In the genomic region with DNA sequence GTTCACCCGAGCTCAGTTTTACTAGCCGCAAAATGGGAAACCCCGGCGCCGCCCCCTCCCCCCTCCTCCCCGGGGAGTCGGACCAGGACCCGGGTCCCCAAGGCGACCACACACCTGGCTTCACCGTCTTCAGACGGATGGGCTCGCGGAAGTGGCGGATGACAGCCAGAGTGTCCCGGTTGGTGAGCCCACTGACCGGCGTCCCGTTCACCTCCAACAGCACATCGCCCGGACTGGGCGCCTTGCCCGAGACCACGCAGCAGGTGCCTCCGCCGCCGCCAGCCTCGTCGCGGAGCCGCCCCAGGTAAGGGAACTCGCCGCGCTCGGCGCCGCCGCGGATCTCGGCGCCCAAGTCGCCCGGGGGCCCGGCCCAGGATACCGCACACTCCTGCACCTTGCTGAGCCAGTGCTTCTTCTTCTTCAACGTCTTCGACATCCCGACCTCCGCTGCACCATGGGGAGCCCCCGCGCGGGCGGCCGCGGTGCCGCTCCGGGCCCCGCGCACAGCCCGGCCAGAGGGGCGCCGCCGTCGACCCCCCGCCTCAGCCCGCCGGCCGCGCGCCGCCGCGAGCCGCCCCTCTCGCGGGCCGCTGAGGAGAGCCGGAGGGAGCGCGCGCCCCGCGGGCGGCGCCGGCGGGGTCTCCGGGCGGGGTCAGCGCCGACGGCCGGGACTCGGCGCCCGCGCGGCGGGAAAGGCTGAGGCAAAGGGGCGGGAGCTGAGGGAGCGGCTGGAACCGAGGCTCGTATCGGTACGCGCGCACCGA, we compare ENCODE assay signal across 8 mouse cellular contexts. TPM values are rescaled to one million over a fixed set of nuclear protein-coding genes. Genes with fewer than 3 reads are reported as not detected.
DNase-seq lines count a peak whose midpoint lies in the region; ATAC-seq and TF ChIP-seq lines count a peak whose summit lies in the region.

No protein-coding gene starts in this region.

- H3K4me1 ChIP-seq in ES-E14 (ENCODE audit: control insufficient read depth in 2 of 2, insufficient read depth in 2 of 2, low read length in 2 of 2, poor library complexity in 1 of 2), result no peaks in the 10 kb centered on the region
- H3K4me1 ChIP-seq in cerebellum, adult 2 months (ENCODE audit: control insufficient read depth, insufficient read depth, low read length), result no peaks in the 10 kb centered on the region
- H3K4me1 ChIP-seq in hindbrain, embryonic 14.5 days (replicated peaks; ENCODE audit: control insufficient read depth, insufficient read depth, low read length), result peaks cover 17% of the 10 kb centered on the region

- no peaks in the 10 kb centered on the region for H3K36me3 ChIP-seq in ES-E14 (ENCODE audit: control insufficient read depth, insufficient read depth, low read length, poor library complexity, severe bottlenecking)
- H3K36me3 ChIP-seq in hindbrain, embryonic 14.5 days (replicated peaks; ENCODE audit: control insufficient read depth, insufficient read depth), result no peaks in the 10 kb centered on the region

- peak overlapping the region; percentile 73 for H3K27ac ChIP-seq in ES-E14 (ENCODE audit: insufficient read depth, low read depth, low read length, poor library complexity, severe bottlenecking)
- H3K27ac ChIP-seq in cerebellum, adult 2 months (ENCODE audit: insufficient read depth, low read length), result peak overlapping the region; percentile 41; the same call in 1 of the 2 replicates
- H3K27ac ChIP-seq in hindbrain, embryonic 14.5 days, result peak overlapping the region; percentile 97

- no peak for TF ChIP-seq POLR2A in cerebellum, adult 2 months (IDR thresholded peaks at IDR 0.05; ENCODE audit: borderline replicate concordance, insufficient read depth, low read length)

- no peak; the same call in none of the 2 replicates for ATAC-seq in hindbrain, embryonic 14.5 days (ENCODE audit: low FRiP score)

- WGBS in cerebellum, adult 2 months, result under 1% methylated on average over 107 of the region's 107 CpGs
- WGBS in hindbrain, embryonic 14.5 days, result under 1% methylated on average over 84 of the region's 107 CpGs

- in situ Hi-C loops in ES-E14 (cut with MboI; ENCODE audit: low sequenced_read_pairs in 2 of 2, unreplicated experiment in 2 of 2), result no loop called here

- H3K9me3 ChIP-seq in ES-E14 (ENCODE audit: control insufficient read depth, insufficient read depth, low read depth, low read length), result no peaks in the 10 kb centered on the region
- no peaks in the 10 kb centered on the region for H3K9me3 ChIP-seq in hindbrain, embryonic 14.5 days (ENCODE audit: control insufficient read depth, low read length)

- H3K4me2 ChIP-seq in hindbrain, embryonic 14.5 days (replicated peaks), result peak overlapping the region; percentile 79

- H3K27me3 ChIP-seq in cerebellum, adult 2 months (ENCODE audit: control insufficient read depth, insufficient read depth, low read length), result no peaks in the 10 kb centered on the region; the same call in 1 of the 2 replicates
- H3K27me3 ChIP-seq in hindbrain, embryonic 14.5 days (ENCODE audit: control insufficient read depth, insufficient read depth, low read length), result no peaks in the 10 kb centered on the region

- H3K9ac ChIP-seq in ES-E14 (ENCODE audit: insufficient read depth, low read depth, low read length, poor library complexity, severe bottlenecking), result peak overlapping the region; percentile 90
- peak overlapping the region; percentile 90 for H3K9ac ChIP-seq in hindbrain, embryonic 14.5 days

- DNase-seq in ES-E14 (ENCODE audit: low read depth, low spot score), result peak; percentile 12
- DNase-seq in cerebellum, adult 2 months, result peak; percentile 60 to 73
- DNase-seq in frontal cortex, postnatal 36 days (ENCODE audit: low spot score in 2 of 2), result peak; percentile 42 to 52
- no peak for DNase-seq in hindbrain, embryonic 14.5 days (ENCODE audit: low spot score)
- DNase-seq in layer of hippocampus, postnatal 36 days, result peak; percentile 39 to 42
- DNase-seq in lung, postnatal 14 days, result peak; percentile 56
- DNase-seq in right cerebral cortex, postnatal 14 days, result peak; percentile 53
- DNase-seq in urinary bladder, postnatal 14 days (ENCODE audit: low spot score), result peak; percentile 43

- H3K4me3 ChIP-seq in ES-E14 (ENCODE audit: insufficient read depth in 1 of 2, low read depth in 1 of 2, low read length in 2 of 2, poor library complexity in 1 of 2, severe bottlenecking in 1 of 2), result peak overlapping the region; percentile 96 to 99
- peak overlapping the region; percentile 70 for H3K4me3 ChIP-seq in cerebellum, adult 2 months (replicated peaks; ENCODE audit: insufficient read depth, low read depth, low read length)
- peak overlapping the region; percentile 87 for H3K4me3 ChIP-seq in hindbrain, embryonic 14.5 days (replicated peaks; ENCODE audit: low read length)

- TF ChIP-seq CTCF in cerebellum, adult 2 months (IDR thresholded peaks at IDR 0.05; ENCODE audit: borderline replicate concordance, insufficient read depth, low read depth, low read length), result no peak

TF ChIP-seq in ES-E14, 5 proteins besides CTCF, POLR2A, EP300 and RAD21:
- peak; percentile 33; the same call in 1 of the 2 replicates for TF ChIP-seq HCFC1 (IDR thresholded peaks at IDR 0.05; ENCODE audit: borderline replicate concordance, insufficient read depth, low read length)
- no peak for TF ChIP-seq CHD2 (IDR thresholded peaks at IDR 0.05; ENCODE audit: low read depth, low read length)

RNA-seq across cellular contexts. Expression of a gene that starts 0.5 kb away (rescaled TPM):
- 7.6 and 10.6 TPM in 2 replicates for total RNA-seq in ES-E14 (2012; rRNA removed)
- 9.7 and 11.3 TPM in 2 replicates for polyA plus RNA-seq in cerebellum, adult 2 months (2012; rRNA removed)
- 6.8 and 7.1 TPM in 2 replicates for polyA plus RNA-seq in hindbrain, embryonic 14.5 days (2014; fragmentation: Nextera tagmentation; extraction: Ambion mirVana)
- 10 to 100 TPM; 30.7 to 31.5 TPM for total RNA-seq in layer of hippocampus, postnatal 36 days (2021)

Comparison
In these comparisons a context has a peak if more than half of its experiments do, and no peak if none do; other contexts are left out.
1. H3K27ac ChIP-seq: peak in every context shown above with its lines; median percentile 97 in hindbrain, embryonic 14.5 days; 73 in ES-E14; 41 in cerebellum, adult 2 months.